Mouse (Mus musculus) liver, adult 2 months (tissue): ENCODE measurements around the gene Clba1. TPM values are rescaled to one million over a fixed set of nuclear protein-coding genes. Genes with fewer than 3 reads are reported as not detected.

ENCODE experiments used
- DNase-seq: peaks from one replicate; pipeline ENCODE4 v3.0.0-alpha.2; 2011; ENCODE audit warnings: low read depth, low spot score; ENCODE audit errors: extremely low read depth
- H3K27ac ChIP-seq: fragments of 200-500 bp; replicated peaks from 2 replicates; pipeline ENCODE4 v1.5.1; 2012; ENCODE audit warnings: low read depth, mild to moderate bottlenecking, control low read depth, inconsistent platforms, low read length; ENCODE audit not compliant: insufficient read depth
- H3K27me3 ChIP-seq: fragments of 200-500 bp; 2 replicates; pipeline ENCODE4 v1.6.1; 2012; ENCODE audit warnings: mild to moderate bottlenecking, moderate library complexity, low read length, inconsistent platforms; ENCODE audit not compliant: control insufficient read depth, insufficient read depth
- H3K36me3 ChIP-seq: fragments of 200-500 bp; 2 replicates; pipeline ENCODE4 v1.6.1; 2012; ENCODE audit warnings: low read length, inconsistent platforms; ENCODE audit not compliant: control insufficient read depth, insufficient read depth
- H3K4me1 ChIP-seq: fragments of 200-500 bp; 2 replicates; pipeline ENCODE4 v1.6.1; 2011; ENCODE audit warnings: low read length; ENCODE audit not compliant: control insufficient read depth, insufficient read depth
- H3K4me3 ChIP-seq: fragments of 200-500 bp; 2 replicates; pipeline ENCODE4 v1.5.1; 2011; ENCODE audit warnings: low read depth, mild to moderate bottlenecking, control low read depth, low read length, moderate library complexity; ENCODE audit not compliant: insufficient read depth
- H3K79me2 ChIP-seq: fragments of 200-500 bp; 2 replicates; pipeline ENCODE4 v1.6.1; 2012; ENCODE audit warnings: inconsistent platforms, mild to moderate bottlenecking, low read length, moderate library complexity; ENCODE audit not compliant: control insufficient read depth, insufficient read depth
- H3K9ac ChIP-seq: fragments of 200-500 bp; 2 replicates; pipeline ENCODE4 v1.6.1; 2012; ENCODE audit warnings: low read depth, mild to moderate bottlenecking, control low read depth, inconsistent platforms, low read length
- CTCF ChIP-seq: fragments of 200-500 bp; IDR thresholded peaks from 2 replicates; pipeline ENCODE4 v1.5.1; 2011; ENCODE audit warnings: low read depth, low read length, control low read depth
- POLR2A ChIP-seq: fragments of 200-500 bp; IDR thresholded peaks from 2 replicates; pipeline ENCODE4 v1.6.1; 2011; ENCODE audit warnings: low read length, control low read depth; ENCODE audit not compliant: insufficient read depth; ENCODE audit errors: extremely low read depth
- WGBS: fragments of 180-500 bp; shearing (Covaris S2); methylation state at CpG from one replicate; pipeline ENCODE4 v1.1.7; 2018; 5-methylcytosine and 5-hydroxymethylcytosine counted together
- polyA plus RNA-seq: library from polyadenylated mRNA; depleted of rRNA; stranded (reverse); fragments of >200 nt; gene quantifications from 2 replicates; pipeline ENCODE4 v1.2.3, GENCODE M21; 2012
- total RNA-seq: library from RNA; depleted of rRNA; stranded (reverse); fragments of >200 nt; gene quantifications from 2 replicates; pipeline ENCODE4 v1.2.3, GENCODE M21; 2014

Clba1 gene
- total and polyA plus RNA-seq, 2 experiments: 0.09 to 0.42 TPM

DNA sequence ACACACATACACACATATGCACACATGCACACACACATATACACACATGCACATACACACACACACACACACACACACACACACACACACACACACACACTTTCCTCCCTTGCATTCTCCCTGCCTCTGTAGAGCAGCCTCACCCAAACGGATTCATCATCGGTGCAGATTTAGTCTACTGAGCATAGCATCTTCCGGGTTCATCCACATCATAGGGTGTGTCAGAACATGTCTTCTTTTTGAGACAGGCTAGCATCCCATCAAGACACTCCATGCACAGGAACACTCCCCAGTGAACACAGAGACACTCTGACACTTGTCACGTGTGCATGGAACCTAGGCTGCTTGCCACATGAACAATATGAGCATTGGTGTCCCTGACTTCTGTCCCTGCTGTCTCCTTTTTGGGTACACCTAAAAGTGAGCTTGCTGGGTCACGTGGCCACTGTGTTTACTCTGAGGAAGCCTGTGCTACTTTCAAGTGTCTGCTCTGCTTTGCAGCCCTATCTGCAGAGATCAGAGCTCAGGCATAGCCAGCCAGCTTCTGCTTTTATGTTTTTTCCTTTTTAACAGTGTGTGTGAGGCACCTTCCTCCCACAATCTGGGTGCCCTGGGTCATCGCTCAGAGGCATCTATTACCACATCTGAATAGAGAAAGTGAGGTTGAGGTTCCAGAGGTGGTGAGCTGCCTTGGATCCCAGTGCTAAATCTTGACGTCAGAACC is 46.0 kb downstream of the Clba1 start:
- TF ChIP-seq CTCF (no peak), POLR2A (no peak)
- Histone ChIP-seq H3K4me3 (no peak overlapping the region), H3K9ac (no peak overlapping the region), H3K27me3 (no peaks in the 10 kb centered on the region), H3K27ac (no peak overlapping the region), H3K79me2 (no peaks in the 10 kb centered on the region), H3K36me3 (no peaks in the 10 kb centered on the region), H3K4me1 (no peaks in the 10 kb centered on the region)
- 65% methylated on average over 7 of the region's 7 CpGs for whole genome bisulfite sequencing
- no peak for DNase-seq

DNA sequence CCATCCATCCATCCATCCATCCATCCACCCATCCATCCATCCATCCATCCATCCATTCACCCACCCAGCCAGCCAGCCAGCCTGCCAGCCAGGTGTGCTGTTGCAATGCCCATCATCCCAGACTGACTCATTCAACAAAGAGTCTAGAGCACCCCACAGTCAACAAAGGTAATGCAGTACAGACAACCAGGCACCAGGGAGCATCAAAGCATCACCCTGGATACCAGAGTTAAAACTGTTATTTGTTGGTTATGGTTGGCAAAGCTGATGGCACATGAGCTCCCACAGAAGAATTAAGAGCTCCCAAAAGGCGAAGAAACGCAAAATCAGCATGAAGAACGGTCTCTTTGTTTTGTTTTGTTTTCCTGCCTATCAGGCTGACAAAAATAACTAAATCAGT is 47.6 kb downstream of the Clba1 start:
- Histone ChIP-seq H3K36me3 (no peaks in the 10 kb centered on the region), H3K4me1 (no peaks in the 10 kb centered on the region), H3K27me3 (no peaks in the 10 kb centered on the region), H3K4me3 (no peak overlapping the region), H3K27ac (no peak overlapping the region), H3K79me2 (no peaks in the 10 kb centered on the region), H3K9ac (no peak overlapping the region)
- TF ChIP-seq CTCF: no peak
- TF ChIP-seq POLR2A: no peak
- no peak for DNase-seq
- WGBS: 90% methylated on average over 3 of the region's 3 CpGs

DNA sequence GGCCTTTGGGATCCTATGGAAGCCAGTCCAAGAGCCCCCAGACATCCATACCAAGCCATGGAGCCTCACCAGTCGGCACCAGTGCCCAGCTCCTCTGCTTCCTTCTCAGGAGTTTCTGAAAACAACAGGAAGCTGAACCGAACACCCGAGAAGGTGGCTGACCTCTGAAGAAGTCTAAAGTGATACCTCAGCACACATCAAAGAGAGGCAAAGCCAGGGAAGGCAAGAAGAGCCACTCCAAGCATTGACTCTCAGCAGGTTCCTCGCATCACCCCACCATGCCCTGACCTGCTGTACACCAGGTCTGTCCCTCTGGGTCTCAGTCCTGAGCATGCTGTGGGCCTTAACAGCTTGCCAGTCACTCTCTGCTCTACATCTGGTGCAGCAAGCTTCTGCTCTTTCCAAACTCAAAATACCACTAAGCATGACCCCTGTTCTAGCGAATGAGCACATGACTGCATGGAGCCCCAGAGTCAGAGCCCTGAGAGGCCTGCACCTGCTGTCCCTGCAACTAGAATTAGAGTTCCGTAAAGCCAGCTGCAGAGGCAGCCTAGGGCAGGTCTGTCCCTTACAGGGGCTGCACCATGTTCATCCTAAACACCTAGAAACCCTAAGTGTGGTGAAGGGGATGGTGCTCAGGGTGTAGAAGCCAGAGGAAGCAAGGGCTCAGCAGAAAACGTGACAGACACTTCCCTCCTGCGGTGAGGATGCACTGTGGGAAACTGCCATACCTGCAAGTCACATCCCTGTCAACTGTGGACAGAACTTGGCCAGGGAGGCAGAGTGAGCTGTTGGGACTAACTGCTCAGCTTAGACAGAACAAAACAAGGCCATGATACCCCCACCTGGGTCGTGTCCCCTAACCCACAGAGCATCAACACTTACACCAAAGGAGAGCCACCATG is 48.5 kb downstream of the Clba1 start:
- Histone ChIP-seq H3K4me3 (no peak overlapping the region), H3K79me2 (no peaks in the 10 kb centered on the region), H3K27ac (no peak overlapping the region), H3K4me1 (no peaks in the 10 kb centered on the region), H3K9ac (no peak overlapping the region), H3K27me3 (no peaks in the 10 kb centered on the region), H3K36me3 (no peaks in the 10 kb centered on the region)
- DNase-seq: no peak
- WGBS: 73% methylated on average over 9 of the region's 9 CpGs
- TF ChIP-seq CTCF (no peak), POLR2A (no peak)

DNA sequence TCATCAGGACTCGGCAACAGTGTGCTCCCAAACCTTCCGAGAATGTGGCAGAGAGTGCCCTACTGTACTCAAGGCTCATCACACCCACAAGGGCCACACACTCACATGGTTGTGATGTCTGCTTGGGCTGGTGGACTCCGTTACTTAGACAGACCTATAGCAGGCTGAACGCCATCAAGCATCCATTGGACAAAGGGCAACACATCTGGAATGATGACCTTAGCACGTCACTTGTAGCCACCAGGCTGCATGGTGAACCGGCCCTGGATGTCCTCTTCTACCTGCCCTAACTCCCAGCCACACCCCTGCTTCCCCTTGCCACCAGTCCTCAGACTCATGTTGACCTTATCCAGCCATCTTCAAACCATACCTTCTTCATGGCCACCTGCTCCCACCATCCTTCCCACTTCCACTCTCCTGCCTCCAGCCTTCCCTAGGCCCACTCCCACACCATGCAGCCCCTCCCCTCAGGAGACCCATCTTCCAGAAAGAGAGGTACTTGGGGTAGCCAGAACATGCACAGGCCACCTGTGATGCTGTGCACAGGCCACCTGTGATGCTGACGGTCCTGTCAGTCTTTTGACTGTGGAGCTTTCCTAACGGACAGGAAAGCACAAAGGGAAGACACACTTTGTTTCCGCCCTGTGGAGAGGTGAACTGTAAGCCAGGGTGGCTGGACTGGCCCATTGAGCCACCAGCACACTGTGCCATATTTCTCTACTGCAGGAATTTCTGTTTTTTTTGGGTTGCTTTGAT is 50.0 kb downstream of the Clba1 start:
- Histone ChIP-seq H3K4me1 (no peaks in the 10 kb centered on the region), H3K4me3 (no peak overlapping the region)
- 92% methylated on average over 9 of the region's 9 CpGs for WGBS

DNA sequence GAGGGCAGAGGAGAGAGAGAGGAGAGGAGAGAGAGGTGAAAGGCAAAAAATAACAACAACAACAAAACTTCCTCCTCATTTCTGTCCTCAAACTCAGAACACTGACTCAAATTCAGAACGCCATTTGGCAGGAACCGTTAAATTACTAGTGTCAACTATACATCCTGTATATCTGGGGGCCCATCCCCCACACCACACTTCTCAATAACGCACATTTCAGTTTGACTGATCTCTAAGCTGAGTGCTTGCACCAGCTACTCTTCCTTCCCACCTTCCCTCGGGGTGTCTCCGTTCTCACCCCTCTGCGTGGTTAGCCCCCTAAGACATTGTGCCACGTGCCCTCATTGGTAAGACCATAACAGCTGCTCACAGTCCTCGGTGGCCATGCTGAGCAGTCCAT is 51.2 kb downstream of the Clba1 start:
- Histone ChIP-seq H3K4me3 (no peak overlapping the region), H3K9ac (no peak overlapping the region), H3K79me2 (no peaks in the 10 kb centered on the region), H3K4me1 (no peaks in the 10 kb centered on the region), H3K27me3 (no peaks in the 10 kb centered on the region), H3K27ac (no peak overlapping the region), H3K36me3 (no peaks in the 10 kb centered on the region)
- no peak for TF ChIP-seq CTCF
- no peak for DNase-seq
- WGBS: 66% methylated on average over 8 of the region's 8 CpGs

More for the DNA sequence above, 50.0 kb downstream of the Clba1 start:
- Histone ChIP-seq H3K27me3 (no peaks in the 10 kb centered on the region), H3K36me3 (no peaks in the 10 kb centered on the region), H3K79me2 (no peaks in the 10 kb centered on the region), H3K27ac (no peak overlapping the region), H3K9ac (no peak overlapping the region)
- TF ChIP-seq POLR2A (no peak), CTCF (no peak)
- no peak for DNase-seq
